Mouse (Mus musculus): ENCODE measurements around the gene Grm5. TPM values are rescaled to one million over a fixed set of nuclear protein-coding genes. Genes with fewer than 3 reads are reported as not detected.
A peak's percentile ranks its signal among the peaks of the same experiment; 100 is the strongest.

Grm5 gene
- polyA plus RNA-seq, 1 experiment from 2014 or later: 0.54 TPM

GRCm38 (mm10) chr7:87938265-87938664, 354.3 kb downstream of the Grm5 start:
- H3K27ac ChIP-seq (ENCODE audit: low read depth, low read length): no peak overlapping the region
- H3K4me1 ChIP-seq (ENCODE audit: control insufficient read depth, insufficient read depth, low read length): no peaks in the 10 kb centered on the region
- 46% methylated on average over 5 of the region's 5 CpGs for WGBS
- ATAC-seq (ENCODE audit: insufficient read depth, low FRiP score, low TSS enrichment): peak; percentile 70
- no peak overlapping the region for H3K4me2 ChIP-seq (ENCODE audit: low read depth)
- no peaks in the 10 kb centered on the region for H3K9me3 ChIP-seq (ENCODE audit: control insufficient read depth, low read length)
- peak; percentile 11 for DNase-seq (ENCODE audit: low spot score)
- no peak overlapping the region for H3K4me3 ChIP-seq (ENCODE audit: low read depth, low read length)
- H3K27me3 ChIP-seq (ENCODE audit: control insufficient read depth, insufficient read depth, low read length): no peaks in the 10 kb centered on the region
- H3K9ac ChIP-seq (ENCODE audit: low read length): no peak overlapping the region
- H3K36me3 ChIP-seq (ENCODE audit: control insufficient read depth, insufficient read depth, low read length): no peaks in the 10 kb centered on the region

GRCm38 (mm10) chr7:87950205-87950604, 366.2 kb downstream of the Grm5 start:
- Histone ChIP-seq H3K4me2 (ENCODE audit: low read depth) (no peak overlapping the region), H3K4me3 (ENCODE audit: low read depth, low read length) (no peak overlapping the region), H3K4me1 (ENCODE audit: control insufficient read depth, insufficient read depth, low read length) (no peaks in the 10 kb centered on the region), H3K36me3 (ENCODE audit: control insufficient read depth, insufficient read depth, low read length) (no peaks in the 10 kb centered on the region), H3K9me3 (ENCODE audit: control insufficient read depth, low read length) (no peaks in the 10 kb centered on the region), H3K27me3 (ENCODE audit: control insufficient read depth, insufficient read depth, low read length) (no peaks in the 10 kb centered on the region), H3K27ac (ENCODE audit: low read depth, low read length) (no peak overlapping the region), H3K9ac (ENCODE audit: low read length) (no peak overlapping the region)
- 93% methylated on average over 1 of the region's 1 CpGs for WGBS
- ATAC-seq (ENCODE audit: insufficient read depth, low FRiP score, low TSS enrichment) (no peak), DNase-seq (ENCODE audit: low spot score) (no peak)

GRCm38 (mm10) chr7:87973216-87973615, 389.2 kb downstream of the Grm5 start:
- H3K4me2 ChIP-seq (ENCODE audit: low read depth): no peak overlapping the region
- no peaks in the 10 kb centered on the region for H3K36me3 ChIP-seq (ENCODE audit: control insufficient read depth, insufficient read depth, low read length)
- H3K9me3 ChIP-seq (ENCODE audit: control insufficient read depth, low read length): no peaks in the 10 kb centered on the region
- H3K27ac ChIP-seq (ENCODE audit: low read depth, low read length): no peak overlapping the region
- no peaks in the 10 kb centered on the region for H3K4me1 ChIP-seq (ENCODE audit: control insufficient read depth, insufficient read depth, low read length)
- H3K9ac ChIP-seq (ENCODE audit: low read length): no peak overlapping the region
- 42% methylated on average over 1 of the region's 1 CpGs for WGBS
- no peak for DNase-seq (ENCODE audit: low spot score)
- ATAC-seq (ENCODE audit: insufficient read depth, low FRiP score, low TSS enrichment): no peak
- H3K4me3 ChIP-seq (ENCODE audit: low read depth, low read length): no peak overlapping the region
- no peaks in the 10 kb centered on the region for H3K27me3 ChIP-seq (ENCODE audit: control insufficient read depth, insufficient read depth, low read length)

- H3K4me1 ChIP-seq (ENCODE audit: control insufficient read depth, insufficient read depth, low read length): no peaks in the 10 kb centered on the region
- no peaks in the 10 kb centered on the region for H3K36me3 ChIP-seq (ENCODE audit: control insufficient read depth, insufficient read depth, low read length)
- WGBS: 85% methylated on average over 8 of the region's 8 CpGs
- no peak overlapping the region for H3K4me2 ChIP-seq (ENCODE audit: low read depth)
- no peak overlapping the region for H3K27ac ChIP-seq (ENCODE audit: low read depth, low read length)
- H3K9ac ChIP-seq (ENCODE audit: low read length): no peak overlapping the region
- no peaks in the 10 kb centered on the region for H3K9me3 ChIP-seq (ENCODE audit: control insufficient read depth, low read length)
- no peak for ATAC-seq (ENCODE audit: insufficient read depth, low FRiP score, low TSS enrichment)
- DNase-seq (ENCODE audit: low spot score): no peak
- H3K4me3 ChIP-seq (ENCODE audit: low read depth, low read length): no peak overlapping the region
- H3K27me3 ChIP-seq (ENCODE audit: control insufficient read depth, insufficient read depth, low read length): no peaks in the 10 kb centered on the region
These were observed 391.1 kb downstream of the Grm5 start for GRCm38 (mm10) chr7:87975041-87975440.

GRCm38 (mm10) chr7:87983494-87983893, 399.5 kb downstream of the Grm5 start:
- no peak for ATAC-seq (ENCODE audit: insufficient read depth, low FRiP score, low TSS enrichment)
- 75% methylated on average over 2 of the region's 2 CpGs for WGBS
- Histone ChIP-seq H3K4me1 (ENCODE audit: control insufficient read depth, insufficient read depth, low read length) (no peaks in the 10 kb centered on the region), H3K36me3 (ENCODE audit: control insufficient read depth, insufficient read depth, low read length) (no peaks in the 10 kb centered on the region), H3K4me2 (ENCODE audit: low read depth) (no peak overlapping the region), H3K4me3 (ENCODE audit: low read depth, low read length) (no peak overlapping the region), H3K27me3 (ENCODE audit: control insufficient read depth, insufficient read depth, low read length) (no peaks in the 10 kb centered on the region), H3K9ac (ENCODE audit: low read length) (no peak overlapping the region), H3K27ac (ENCODE audit: low read depth, low read length) (no peak overlapping the region), H3K9me3 (ENCODE audit: control insufficient read depth, low read length) (no peaks in the 10 kb centered on the region)
- DNase-seq (ENCODE audit: low spot score): no peak

GRCm38 (mm10) chr7:88014451-88014850, 430.5 kb downstream of the Grm5 start:
- Histone ChIP-seq H3K9me3 (ENCODE audit: control insufficient read depth, low read length) (no peaks in the 10 kb centered on the region), H3K27ac (ENCODE audit: low read depth, low read length) (no peak overlapping the region), H3K4me2 (ENCODE audit: low read depth) (no peak overlapping the region), H3K4me3 (ENCODE audit: low read depth, low read length) (no peak overlapping the region), H3K9ac (ENCODE audit: low read length) (no peak overlapping the region), H3K36me3 (ENCODE audit: control insufficient read depth, insufficient read depth, low read length) (no peaks in the 10 kb centered on the region), H3K4me1 (ENCODE audit: control insufficient read depth, insufficient read depth, low read length) (no peaks in the 10 kb centered on the region), H3K27me3 (ENCODE audit: control insufficient read depth, insufficient read depth, low read length) (no peaks in the 10 kb centered on the region)
- ATAC-seq (ENCODE audit: insufficient read depth, low FRiP score, low TSS enrichment) (no peak), DNase-seq (ENCODE audit: low spot score) (no peak)
- WGBS: 79% methylated on average over 3 of the region's 3 CpGs

- DNase-seq (ENCODE audit: low spot score): no peak
- Histone ChIP-seq H3K4me3 (ENCODE audit: low read depth, low read length) (no peak overlapping the region), H3K36me3 (ENCODE audit: control insufficient read depth, insufficient read depth, low read length) (no peaks in the 10 kb centered on the region), H3K9ac (ENCODE audit: low read length) (no peak overlapping the region), H3K4me2 (ENCODE audit: low read depth) (no peak overlapping the region), H3K27me3 (ENCODE audit: control insufficient read depth, insufficient read depth, low read length) (no peaks in the 10 kb centered on the region), H3K9me3 (ENCODE audit: control insufficient read depth, low read length) (no peaks in the 10 kb centered on the region), H3K27ac (ENCODE audit: low read depth, low read length) (no peak overlapping the region), H3K4me1 (ENCODE audit: control insufficient read depth, insufficient read depth, low read length) (no peaks in the 10 kb centered on the region)
- no peak for ATAC-seq (ENCODE audit: insufficient read depth, low FRiP score, low TSS enrichment)
- WGBS: 75% methylated on average over 3 of the region's 3 CpGs
These were observed 443.6 kb downstream of the Grm5 start for GRCm38 (mm10) chr7:88027411-88028132.

- Histone ChIP-seq H3K9ac (ENCODE audit: low read length) (no peak overlapping the region), H3K9me3 (ENCODE audit: control insufficient read depth, low read length) (no peaks in the 10 kb centered on the region), H3K4me3 (ENCODE audit: low read depth, low read length) (no peak overlapping the region), H3K27me3 (ENCODE audit: control insufficient read depth, insufficient read depth, low read length) (no peaks in the 10 kb centered on the region), H3K27ac (ENCODE audit: low read depth, low read length) (no peak overlapping the region), H3K4me1 (ENCODE audit: control insufficient read depth, insufficient read depth, low read length) (no peaks in the 10 kb centered on the region), H3K4me2 (ENCODE audit: low read depth) (no peak overlapping the region), H3K36me3 (ENCODE audit: control insufficient read depth, insufficient read depth, low read length) (no peaks in the 10 kb centered on the region)
- ATAC-seq (ENCODE audit: insufficient read depth, low FRiP score, low TSS enrichment): no peak
- no peak for DNase-seq (ENCODE audit: low spot score)
These were observed 463.4 kb downstream of the Grm5 start for GRCm38 (mm10) chr7:88047366-88047765.

- Histone ChIP-seq H3K9ac (ENCODE audit: low read length) (no peak overlapping the region), H3K36me3 (ENCODE audit: control insufficient read depth, insufficient read depth, low read length) (no peaks in the 10 kb centered on the region), H3K4me3 (ENCODE audit: low read depth, low read length) (no peak overlapping the region), H3K4me1 (ENCODE audit: control insufficient read depth, insufficient read depth, low read length) (no peaks in the 10 kb centered on the region), H3K9me3 (ENCODE audit: control insufficient read depth, low read length) (no peaks in the 10 kb centered on the region), H3K27me3 (ENCODE audit: control insufficient read depth, insufficient read depth, low read length) (no peaks in the 10 kb centered on the region), H3K27ac (ENCODE audit: low read depth, low read length) (no peak overlapping the region), H3K4me2 (ENCODE audit: low read depth) (no peak overlapping the region)
- DNase-seq (ENCODE audit: low spot score) (no peak), ATAC-seq (ENCODE audit: insufficient read depth, low FRiP score, low TSS enrichment) (no peak)
- 83% methylated on average over 1 of the region's 1 CpGs for WGBS
These were observed 470.4 kb downstream of the Grm5 start for GRCm38 (mm10) chr7:88054224-88054938.
